Mouse (Mus musculus): Measurements from ENCODE around the gene Tut7.

DNA sequence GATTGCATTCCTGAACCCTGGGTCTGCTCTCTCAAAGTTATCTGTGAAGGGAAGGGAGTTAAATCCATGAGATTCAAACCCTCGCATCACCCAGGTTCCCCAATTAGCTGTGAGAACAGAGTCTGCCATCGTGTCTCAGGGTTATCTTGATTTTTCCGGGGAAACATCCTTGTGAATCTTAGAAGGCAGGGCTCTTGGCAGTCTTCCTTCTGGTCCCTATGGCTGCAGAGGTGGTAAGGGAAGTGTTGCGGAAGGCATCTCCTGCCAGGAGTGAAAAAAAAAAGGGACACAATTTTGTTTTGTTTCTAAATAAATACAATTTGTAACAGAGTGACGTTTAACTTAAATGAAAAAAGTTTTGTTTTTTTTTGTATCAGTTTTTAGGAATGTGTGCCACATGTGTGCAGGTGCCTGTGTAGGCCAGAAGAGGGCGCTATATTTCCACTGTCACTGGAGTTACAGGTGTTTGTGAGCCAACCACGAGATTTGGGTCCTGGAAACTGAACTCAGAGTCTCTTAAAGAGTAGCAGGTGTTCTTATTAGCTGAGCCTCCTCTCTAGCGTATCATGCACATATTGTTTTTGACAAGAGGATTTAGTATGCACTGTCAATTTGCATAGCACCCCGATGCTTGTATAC, 45.2 kb upstream of the Tut7 start:
- TF ChIP-seq CTCF (conservative IDR thresholded peaks at IDR 0.05; ENCODE audit: low read length) (peak; percentile 85), NANOG (IDR thresholded peaks at IDR 0.05; ENCODE audit: borderline replicate concordance, low read length) (no peak)
